Mouse (Mus musculus): ENCODE measurements around the gene Slc25a53.

GRCm38 (mm10) chrX:136991274-136991673 lies 46.8 kb downstream of the Slc25a53 start:
- TF ChIP-seq FLI1 (IDR thresholded peaks at IDR 0.05; ENCODE audit: low read length) (no peak), GATA1 (IDR thresholded peaks at IDR 0.05; ENCODE audit: borderline replicate concordance, low read length) (no peak)

Data from megakaryocyte, embryonic 14.5 days (primary cell).